Mouse (Mus musculus): ENCODE results near the gene Grm1. TPM values are rescaled to one million over a fixed set of nuclear protein-coding genes. Genes with fewer than 3 reads are reported as not detected.

Grm1 gene
- polyA plus RNA-seq (2014; fragmentation: Illumina TruSeq; extraction: RNeasy Lipid Tissue Mini Kit (QIAGEN cat#74804); ENCODE audit: low replicate concordance): not detected

DNA sequence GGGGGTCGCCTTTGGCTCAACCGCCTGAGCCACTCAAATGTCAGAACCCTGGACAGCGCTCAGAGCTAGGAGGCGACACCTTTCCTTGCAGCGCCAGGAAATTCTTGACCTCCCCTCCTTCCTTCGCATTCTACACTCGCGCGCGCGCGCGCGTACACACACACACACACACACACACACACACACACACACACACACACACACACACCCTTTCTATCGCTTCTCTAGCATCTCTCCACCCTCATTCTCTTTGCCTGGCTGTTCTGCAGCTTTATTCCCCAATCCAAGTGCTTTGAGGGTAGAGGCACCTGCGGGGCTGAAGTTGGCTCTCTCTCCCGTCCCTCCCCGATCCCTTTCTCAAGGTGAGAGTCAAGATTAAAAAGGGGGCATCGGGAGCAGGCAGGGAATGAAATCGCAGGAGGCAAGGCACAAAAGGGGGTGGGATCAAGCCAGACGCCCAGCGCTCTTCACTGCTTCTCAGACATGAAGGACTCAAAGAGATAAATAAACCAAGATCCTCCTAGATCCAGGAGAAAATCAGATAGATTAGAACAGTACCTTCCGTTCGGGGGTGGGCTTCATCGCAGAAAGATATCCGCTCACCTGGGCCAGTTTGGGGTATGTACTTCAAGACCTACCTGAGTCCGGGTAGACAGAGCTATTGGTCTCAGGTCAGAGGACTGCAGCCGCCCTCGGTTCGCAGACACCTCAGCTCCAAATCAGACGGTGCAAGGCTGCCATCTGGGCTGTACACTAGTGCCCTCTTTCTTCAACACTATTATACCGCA lies at the start of gene Grm1:
Gene Grm1 (minus strand): TSS at position 746 of the 788 bp plus-strand sequence.

DNA sequence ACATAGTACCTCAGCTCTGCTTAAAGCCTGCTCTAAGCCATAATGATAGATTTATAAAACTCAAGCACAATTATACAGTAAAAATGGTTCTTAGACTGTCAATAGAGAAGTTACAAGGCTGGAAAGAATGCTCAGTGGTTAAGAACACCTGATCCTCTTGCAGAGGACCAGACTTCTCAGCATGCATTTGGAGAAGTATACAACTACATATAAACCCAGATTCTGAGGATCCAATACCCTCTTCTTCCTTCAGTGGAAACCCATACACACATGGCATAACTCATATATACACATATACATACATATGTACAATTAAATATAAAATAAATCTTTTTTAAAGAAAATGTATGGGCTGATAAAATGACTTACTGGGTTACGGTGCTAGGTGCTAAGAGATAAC lies 401.1 kb downstream of the Grm1 start, which contains the start of gene Gm10944:
Gene Gm10944 (plus strand): TSS at position 301 of the 400 bp plus-strand sequence.

Other genes starting within 250 kb of the Grm1 start
- 13.8 TPM for gene Shprh, start 67.1 kb upstream of the Grm1 start, polyA plus RNA-seq (2014; fragmentation: Illumina TruSeq; extraction: RNeasy Lipid Tissue Mini Kit (QIAGEN cat#74804); ENCODE audit: low replicate concordance)
- gene Fbxo30, start 199.0 kb upstream of the Grm1 start, polyA plus RNA-seq (2014; fragmentation: Illumina TruSeq; extraction: RNeasy Lipid Tissue Mini Kit (QIAGEN cat#74804); ENCODE audit: low replicate concordance): 30.5 TPM